Mouse (Mus musculus) v-Abl transformed pro-B cells (cell line): Measurements from ENCODE around the gene Dnaaf2.

Source experiments
- in situ Hi-C, 2 experiments: fragments of 400-800 bp; cut with MboI; formaldehyde crosslinking; loops; one replicate each; pipeline ENCODE4 v1.15.1; 2025; ENCODE audit not compliant: unreplicated experiment in 2 of 2

Dnaaf2 gene

GRCm38 (mm10) chr12:69175975-69176374 lies 22.3 kb downstream of the Dnaaf2 start:
- in situ Hi-C loops, result loop anchor here (25.0 kb wide), 3 partner anchors 811 to 1786 kb away; partner anchors contain the start of genes Frmd6 (in 1 of the 2), Psma3 (in 1 of the 2) and Sav1 (in 1 of the 2)

- in situ Hi-C loops, result loop anchor here (25.0 kb wide), 2 partner anchors 966 to 1791 kb away; partner anchors contain the start of gene Psma3 (in 1 of the 2)
Observed at GRCm38 (mm10) chr12:69171307-69171706, 26.9 kb downstream of the Dnaaf2 start.

- in situ Hi-C loops, result loop anchor here (25.0 kb wide), 2 partner anchors 969 to 1794 kb away; partner anchors contain the start of gene Psma3 (in 1 of the 2)
Observed at GRCm38 (mm10) chr12:69168461-69169106, 29.6 kb downstream of the Dnaaf2 start, which contains the start of gene Lrr1. Gene Lrr1 (plus strand): TSS chr12:69168814.

- in situ Hi-C loops, result loop anchor here (25.0 kb wide), 2 partner anchors 969 to 1794 kb away; partner anchors contain the start of gene Psma3 (in 1 of the 2)
Observed at GRCm38 (mm10) chr12:69167656-69168460, 30.4 kb downstream of the Dnaaf2 start.

GRCm38 (mm10) chr12:69166861-69167581 lies 31.2 kb downstream of the Dnaaf2 start:
- in situ Hi-C loops, result loop anchor here (25.0 kb wide), 2 partner anchors 970 to 1795 kb away; partner anchors contain the start of gene Psma3 (in 1 of the 2)

- in situ Hi-C loops, result loop anchor here (25.0 kb wide), 2 partner anchors 972 to 1797 kb away; partner anchors contain the start of gene Psma3 (in 1 of the 2)
Observed at GRCm38 (mm10) chr12:69164904-69165303, 33.3 kb downstream of the Dnaaf2 start.

GRCm38 (mm10) chr12:69163586-69163985 lies 34.6 kb downstream of the Dnaaf2 start:
- in situ Hi-C loops, result loop anchor here (25.0 kb wide), 2 partner anchors 974 to 1799 kb away; partner anchors contain the start of gene Psma3 (in 1 of the 2)

- in situ Hi-C loops, result loop anchor here (25.0 kb wide), 2 partner anchors 977 to 1802 kb away; partner anchors contain the start of gene Psma3 (in 1 of the 2)
Observed at GRCm38 (mm10) chr12:69160677-69161076, 37.6 kb downstream of the Dnaaf2 start.

GRCm38 (mm10) chr12:69159578-69159940 lies 38.7 kb downstream of the Dnaaf2 start:
- in situ Hi-C loops, result loop anchor here (25.0 kb wide), 2 partner anchors 978 to 1803 kb away; partner anchors contain the start of gene Psma3 (in 1 of the 2)

GRCm38 (mm10) chr12:69158765-69159577 lies 39.3 kb downstream of the Dnaaf2 start, which contains the start of gene Rps29:
Gene Rps29 (minus strand): TSS chr12:69159186.
- in situ Hi-C loops, result loop anchor here (25.0 kb wide), 2 partner anchors 978 to 1803 kb away; partner anchors contain the start of gene Psma3 (in 1 of the 2)

GRCm38 (mm10) chr12:69158366-69158764 lies 39.9 kb downstream of the Dnaaf2 start:
- in situ Hi-C loops, result loop anchor here (25.0 kb wide), 2 partner anchors 979 to 1804 kb away; partner anchors contain the start of gene Psma3 (in 1 of the 2)

GRCm38 (mm10) chr12:69157107-69157506 lies 41.1 kb downstream of the Dnaaf2 start:
- in situ Hi-C loops, result loop anchor here (25.0 kb wide), 2 partner anchors 980 to 1805 kb away; partner anchors contain the start of gene Psma3 (in 1 of the 2)

GRCm38 (mm10) chr12:69156436-69156835 lies 41.8 kb downstream of the Dnaaf2 start:
- in situ Hi-C loops, result loop anchor here (25.0 kb wide), 2 partner anchors 981 to 1806 kb away; partner anchors contain the start of gene Psma3 (in 1 of the 2)

GRCm38 (mm10) chr12:69155923-69156322 lies 42.3 kb downstream of the Dnaaf2 start:
- in situ Hi-C loops, result loop anchor here (25.0 kb wide), 2 partner anchors 981 to 1806 kb away; partner anchors contain the start of gene Psma3 (in 1 of the 2)

- in situ Hi-C loops, result loop anchor here (25.0 kb wide), 2 partner anchors 987 to 1812 kb away; partner anchors contain the start of gene Psma3 (in 1 of the 2)
Observed at GRCm38 (mm10) chr12:69150049-69150448, 48.2 kb downstream of the Dnaaf2 start.

- in situ Hi-C loops, result loop anchor here in 1 of 2 experiments (25.0 kb wide), 1 partner anchor 1315 kb away; the partner anchor contains the start of gene Tmx1
Observed at GRCm38 (mm10) chr12:69147166-69147735, 51.0 kb downstream of the Dnaaf2 start.

GRCm38 (mm10) chr12:69143460-69143859 lies 54.8 kb downstream of the Dnaaf2 start:
- in situ Hi-C loops, result loop anchor here in 1 of 2 experiments (25.0 kb wide), 1 partner anchor 1319 kb away; the partner anchor contains the start of gene Tmx1

- in situ Hi-C loops, result loop anchor here in 1 of 2 experiments (25.0 kb wide), 1 partner anchor 1322 kb away; the partner anchor contains the start of gene Tmx1
Observed at GRCm38 (mm10) chr12:69139841-69140240, 58.4 kb downstream of the Dnaaf2 start.
